ENCODE assay signal across 9 mouse cellular contexts in genomic region chr6:88897246-88897645, GRCm38 (mm10). TPM values are rescaled to one million over a fixed set of nuclear protein-coding genes. Genes with fewer than 3 reads are reported as not detected.
DNase-seq lines count a peak whose midpoint lies in the region; ATAC-seq and TF ChIP-seq lines count a peak whose summit lies in the region.
"Had no signal": no experiment of that assay in that cellular context is flagged by ENCODE, and none has a peak within 500 bp of the region (broad histone marks: within the 10 kb centered on the region; RNA-seq: fewer than 3 reads in every experiment).

No protein-coding gene starts in this region.

- peak overlapping the region; percentile 92 for H3K4me2 ChIP-seq in heart, embryonic 13.5 days
- H3K4me2 ChIP-seq in hindbrain, embryonic 11.5 days (replicated peaks; ENCODE audit: low read depth, low read length), result peak overlapping the region; percentile 57

- H3K79me2 ChIP-seq in macrophage (ENCODE audit: inconsistent target), result peaks cover 52% of the 10 kb centered on the region

- no peak for ATAC-seq in heart, embryonic 13.5 days (ENCODE audit: extremely low read depth, insufficient number of reproducible peaks, low FRiP score, low TSS enrichment)
- ATAC-seq in hindbrain, embryonic 11.5 days (ENCODE audit: low FRiP score), result no peak

- 62% methylated on average over 7 of the region's 7 CpGs for WGBS in heart, embryonic 13.5 days
- 66% methylated on average over 7 of the region's 7 CpGs for WGBS in hindbrain, embryonic 11.5 days
- 95% methylated on average over 7 of the region's 7 CpGs for WGBS in macrophage (ENCODE audit: missing documents)

- in situ Hi-C loops in ES-E14 (cut with MboI; ENCODE audit: low sequenced_read_pairs in 2 of 2, unreplicated experiment in 2 of 2), result loop anchor here in 1 of 2 experiments (25.0 kb wide), 1 partner anchor 985 kb away; the partner anchor contains the start of gene Hmces

- H3K4me3 ChIP-seq in heart, embryonic 13.5 days, result peak overlapping the region; percentile 85
- peak overlapping the region; percentile 80 to 94 for H3K4me3 ChIP-seq in ES-E14 (ENCODE audit: insufficient read depth in 1 of 2, low read depth in 1 of 2, low read length in 2 of 2, poor library complexity in 1 of 2, severe bottlenecking in 1 of 2)
- peak overlapping the region; percentile 68 for H3K4me3 ChIP-seq in hindbrain, embryonic 11.5 days (ENCODE audit: low read depth, low read length)
- H3K4me3 ChIP-seq in macrophage (ENCODE audit: inconsistent target), result peak overlapping the region; percentile 90
- H3K4me3 ChIP-seq in left cerebral cortex, adult 2 months, result no peak overlapping the region

- peaks cover 43% of the 10 kb centered on the region for H3K4me1 ChIP-seq in heart, embryonic 13.5 days
- peaks cover 0 to 9% of the 10 kb centered on the region in 2 experiments; a peak in 2 of 4 replicates for H3K4me1 ChIP-seq in ES-E14 (ENCODE audit: control insufficient read depth in 2 of 2, insufficient read depth in 2 of 2, low read length in 2 of 2, poor library complexity in 1 of 2)
- peaks cover 7% of the 10 kb centered on the region for H3K4me1 ChIP-seq in hindbrain, embryonic 11.5 days (replicated peaks; ENCODE audit: control insufficient read depth, insufficient read depth, low read length)

- no peak for DNase-seq in heart, postnatal 36 days
- DNase-seq in ES-E14 (ENCODE audit: low read depth, low spot score), result no peak
- DNase-seq in hindbrain, embryonic 11.5 days (ENCODE audit: low spot score), result no peak
- DNase-seq in left cerebral cortex, adult 2 months (ENCODE audit: extremely low spot score in 1 of 2, low spot score in 2 of 2), result no peak
- no peak for DNase-seq in frontal cortex, adult 2 months (ENCODE audit: extremely low spot score in 1 of 2, low spot score in 1 of 2)
- no peak for DNase-seq in embryo, embryonic 10.5 days (ENCODE audit: low spot score)
- DNase-seq: gastrocnemius, postnatal 25 days had no signal

- intact Hi-C loops in heart, postnatal 36 days (cut with DNase I), result no loop called here
- intact Hi-C loops in left cerebral cortex, adult 2 months (cut with DNase I), result no loop called here

- no peaks in the 10 kb centered on the region for H3K9me3 ChIP-seq in heart, embryonic 13.5 days
- H3K9me3 ChIP-seq in ES-E14 (ENCODE audit: control insufficient read depth, insufficient read depth, low read depth, low read length), result no peaks in the 10 kb centered on the region
- H3K9me3 ChIP-seq in hindbrain, embryonic 11.5 days (ENCODE audit: control insufficient read depth, low read length), result no peaks in the 10 kb centered on the region

- no peak for TF ChIP-seq CTCF in left cerebral cortex, adult 2 months (IDR thresholded peaks at IDR 0.05)

- peaks cover 49% of the 10 kb centered on the region for H3K36me3 ChIP-seq in heart, embryonic 13.5 days
- H3K36me3 ChIP-seq in ES-E14 (ENCODE audit: control insufficient read depth, insufficient read depth, low read length, poor library complexity, severe bottlenecking) (peaks cover 40% of the 10 kb centered on the region), macrophage (ENCODE audit: inconsistent target) (peaks cover 9% of the 10 kb centered on the region; the same call in 1 of the 2 replicates)
- H3K36me3 ChIP-seq in hindbrain, embryonic 11.5 days (ENCODE audit: control insufficient read depth, insufficient read depth, low read length), result 0 out of 2 replicates have a peak, but pooled peaks cover 8% of the 10 kb centered on the region

- peak overlapping the region; percentile 32; the same call in 1 of the 2 replicates for H3K27ac ChIP-seq in heart, embryonic 13.5 days (replicated peaks)
- H3K27ac ChIP-seq in ES-E14 (ENCODE audit: insufficient read depth, low read depth, low read length, poor library complexity, severe bottlenecking) (no peak overlapping the region), macrophage (no peak overlapping the region)
- no peak overlapping the region for H3K27ac ChIP-seq in hindbrain, embryonic 11.5 days (ENCODE audit: low read depth, low read length)
- H3K27ac ChIP-seq in left cerebral cortex, adult 2 months, result no peak overlapping the region

- no peaks in the 10 kb centered on the region for H3K27me3 ChIP-seq in heart, embryonic 13.5 days (replicated peaks)
- no peaks in the 10 kb centered on the region for H3K27me3 ChIP-seq in hindbrain, embryonic 11.5 days (ENCODE audit: control insufficient read depth, insufficient read depth, low read length)

- peak overlapping the region; percentile 78 for H3K9ac ChIP-seq in heart, embryonic 13.5 days
- peak overlapping the region; percentile 97 for H3K9ac ChIP-seq in ES-E14 (ENCODE audit: insufficient read depth, low read depth, low read length, poor library complexity, severe bottlenecking)
- H3K9ac ChIP-seq in hindbrain, embryonic 11.5 days (ENCODE audit: low read depth, low read length), result peak overlapping the region; percentile 42; the same call in 1 of the 2 replicates

TF ChIP-seq in ES-E14, 5 proteins besides CTCF, POLR2A, EP300 and RAD21:
- TF ChIP-seq ZC3H11A (IDR thresholded peaks at IDR 0.05; ENCODE audit: borderline replicate concordance, low read depth, low read length), result no peak
- no peak for TF ChIP-seq CHD2 (IDR thresholded peaks at IDR 0.05; ENCODE audit: low read depth, low read length)
- no peak for TF ChIP-seq MAFK (IDR thresholded peaks at IDR 0.05; ENCODE audit: insufficient read depth, low read depth, low read length)
- no peak for TF ChIP-seq HCFC1 (IDR thresholded peaks at IDR 0.05; ENCODE audit: borderline replicate concordance, insufficient read depth, low read length)
- TF ChIP-seq ZNF384 (IDR thresholded peaks at IDR 0.05; ENCODE audit: low read depth, low read length), result no peak
TF ChIP-seq in ES-E14: peak in this region for 0.

RNA-seq across cellular contexts. Expression of gene Mcm2, which starts 1.3 kb away (rescaled TPM):
- polyA plus RNA-seq in heart, embryonic 13.5 days (2015; fragmentation: Nextera tagmentation; extraction: Ambion mirVana), result 98.1 and 98.3 TPM in 2 replicates
- 1 to 10 TPM; 5.4 to 6.5 TPM for total RNA-seq in heart, postnatal 36 days (2021)
- 222 and 237 TPM in 2 replicates for total RNA-seq in ES-E14 (2012; rRNA removed)
- 146 and 191 TPM in 2 replicates for polyA plus RNA-seq in hindbrain, embryonic 11.5 days (2014; fragmentation: Nextera tagmentation; extraction: Ambion mirVana)
- total RNA-seq in macrophage (2018; cell fraction: chromatin; rRNA removed), result 10 to 100 TPM in 14 of 26 experiments, 1 to 10 TPM in 12; 1.5 to 28.4 (median 11.7) TPM
- total RNA-seq in macrophage (2018; cell fraction: cytosol; rRNA removed), result 10 to 100 TPM in 20 of 26 experiments, 1 to 10 TPM in 6; 8.0 to 18.1 (median 12.9) TPM
- total RNA-seq in macrophage (2018; cell fraction: nucleus; rRNA removed), result 10 to 100 TPM in 10 of 26 experiments, 1 to 10 TPM in 16; 3.3 to 75.8 (median 9.0) TPM
- polyA plus RNA-seq in macrophage (2018), result 7.5 to 84.8 TPM (median 17.8 TPM) in 3 replicates
- total RNA-seq in left cerebral cortex, adult 2 months (2021), result 1 to 10 TPM; 2.1 to 4.5 TPM
- 4.2 and 4.4 TPM in 2 replicates for polyA plus RNA-seq in frontal cortex, adult 2 months (2012; rRNA removed)

RNA-seq across cellular contexts. Expression of gene Tpra1, which starts 4.8 kb away (rescaled TPM):
- 39.8 and 47.0 TPM in 2 replicates for polyA plus RNA-seq in heart, embryonic 13.5 days (2015; fragmentation: Nextera tagmentation; extraction: Ambion mirVana)
- 10 to 100 TPM; 35.1 to 35.4 TPM for total RNA-seq in heart, postnatal 36 days (2021)
- total RNA-seq in ES-E14 (2012; rRNA removed), result 31.0 and 67.2 TPM in 2 replicates
- 40.1 and 45.4 TPM in 2 replicates for polyA plus RNA-seq in hindbrain, embryonic 11.5 days (2014; fragmentation: Nextera tagmentation; extraction: Ambion mirVana)
- 100 to 1,000 TPM in 22 of 26 experiments, 10 to 100 TPM in 4; 34.3 to 638 (median 220) TPM for total RNA-seq in macrophage (2018; cell fraction: chromatin; rRNA removed)
- 100 to 1,000 TPM in 23 of 26 experiments, 10 to 100 TPM in 3; 65.7 to 224 (median 135) TPM for total RNA-seq in macrophage (2018; cell fraction: cytosol; rRNA removed)
- 100 to 1,000 TPM in 21 of 26 experiments, 10 to 100 TPM in 5; 40.5 to 401 (median 169) TPM for total RNA-seq in macrophage (2018; cell fraction: nucleus; rRNA removed)
- polyA plus RNA-seq in macrophage (2018), result 101 to 202 TPM (median 130 TPM) in 3 replicates
- 10 to 100 TPM; 50.8 to 53.6 TPM for total RNA-seq in left cerebral cortex, adult 2 months (2021)
- polyA plus RNA-seq in frontal cortex, adult 2 months (2012; rRNA removed), result 92.8 and 93.3 TPM in 2 replicates

RNA-seq across cellular contexts. Expression of gene Podxl2, which starts 22.4 kb away (rescaled TPM):
- 44.1 and 46.1 TPM in 2 replicates for polyA plus RNA-seq in heart, embryonic 13.5 days (2015; fragmentation: Nextera tagmentation; extraction: Ambion mirVana)
- total RNA-seq in heart, postnatal 36 days (2021), result 10 to 100 TPM; 13.7 to 21.2 TPM
- total RNA-seq in ES-E14 (2012; rRNA removed), result 5.0 and 5.7 TPM in 2 replicates
- polyA plus RNA-seq in hindbrain, embryonic 11.5 days (2014; fragmentation: Nextera tagmentation; extraction: Ambion mirVana), result 151 and 156 TPM in 2 replicates
- total RNA-seq in macrophage (2018; cell fraction: chromatin; rRNA removed), result 1 to 10 TPM in 1 of 26 experiments, under 1 TPM in 1, not detected in 24; 0.57 to 2.8 TPM
- under 1 TPM in 3 of 26 experiments, not detected in 23; 0.10 to 0.32 (median 0.24) TPM for total RNA-seq in macrophage (2018; cell fraction: cytosol; rRNA removed)
- total RNA-seq in macrophage (2018; cell fraction: nucleus; rRNA removed), result under 1 TPM in 1 of 26 experiments, not detected in 25; 0.62 TPM
- polyA plus RNA-seq in macrophage (2018), result 0.11 TPM in 1 of 3 replicates, not detected in the others
- total RNA-seq in left cerebral cortex, adult 2 months (2021), result 100 to 1,000 TPM; 196 to 201 TPM
- 609 and 620 TPM in 2 replicates for polyA plus RNA-seq in frontal cortex, adult 2 months (2012; rRNA removed)

RNA-seq across cellular contexts. Expression of gene Abtb1, which starts 55.5 kb away (rescaled TPM):
- 23.7 and 26.0 TPM in 2 replicates for polyA plus RNA-seq in heart, embryonic 13.5 days (2015; fragmentation: Nextera tagmentation; extraction: Ambion mirVana)
- 10 to 100 TPM; 28.1 to 29.2 TPM for total RNA-seq in heart, postnatal 36 days (2021)
- total RNA-seq in ES-E14 (2012; rRNA removed), result 33.0 and 55.3 TPM in 2 replicates
- 16.1 and 18.4 TPM in 2 replicates for polyA plus RNA-seq in hindbrain, embryonic 11.5 days (2014; fragmentation: Nextera tagmentation; extraction: Ambion mirVana)
- 100 to 1,000 TPM in 5 of 26 experiments, 10 to 100 TPM in 21; 19.7 to 132 (median 61.4) TPM for total RNA-seq in macrophage (2018; cell fraction: chromatin; rRNA removed)
- 10 to 100 TPM; 13.7 to 42.8 (median 24.3) TPM for total RNA-seq in macrophage (2018; cell fraction: cytosol; rRNA removed)
- 10 to 100 TPM; 19.0 to 90.2 (median 43.4) TPM for total RNA-seq in macrophage (2018; cell fraction: nucleus; rRNA removed)
- 16.1 to 46.0 TPM (median 26.7 TPM) in 3 replicates for polyA plus RNA-seq in macrophage (2018)
- total RNA-seq in left cerebral cortex, adult 2 months (2021), result 10 to 100 TPM; 39.7 to 40.5 TPM
- polyA plus RNA-seq in frontal cortex, adult 2 months (2012; rRNA removed), result 75.4 and 82.3 TPM in 2 replicates

Comparison
In these comparisons a context has a peak if more than half of its experiments do, and no peak if none do; other contexts are left out.
1. H3K9ac ChIP-seq: peak in every context shown above with its lines; median percentile 97 in ES-E14; 78 in heart, embryonic 13.5 days; 42 in hindbrain, embryonic 11.5 days.
2. RNA of gene Podxl2, which starts 22.4 kb away (polyA plus RNA-seq): 609 to 620 TPM in frontal cortex, adult 2 months, 151 to 156 TPM in hindbrain, embryonic 11.5 days and 44.1 to 46.1 TPM in heart, embryonic 13.5 days; 0.11 TPM in macrophage; every median in the first group is over 10 times any median in the second.